Mouse (Mus musculus) spleen, postnatal 10 days (tissue): ENCODE results near the gene Gipc3.

Source experiments
- DNase-seq, 2 experiments: peaks; one replicate each; pipeline ENCODE4 v3.0.0; 2021 to 2022; ENCODE audit warnings: low spot score in 2 of 2

Gene Gipc3

DNA sequence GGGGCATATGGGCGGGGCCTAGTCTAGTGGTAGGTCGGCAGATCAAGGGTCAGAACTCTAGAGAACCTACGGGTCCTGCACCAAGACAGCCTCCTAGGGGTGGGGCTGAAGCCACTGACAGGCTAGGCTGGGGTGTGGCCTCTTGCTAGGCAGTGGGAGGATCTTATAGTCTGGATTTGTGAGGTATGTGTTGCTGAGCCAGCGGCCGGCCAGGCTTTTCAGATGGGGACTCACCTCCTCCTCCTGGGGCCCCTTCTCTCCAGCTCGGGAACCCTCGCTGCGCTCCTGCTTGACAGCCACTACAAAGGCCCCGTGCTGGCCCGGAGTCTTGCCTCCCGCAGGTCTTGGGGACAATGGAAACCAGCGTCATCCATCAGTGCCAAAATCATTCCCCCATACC is 6.1 kb upstream of the Gipc3 start:
- DNase-seq = peak; percentile 47 to 76

DNA sequence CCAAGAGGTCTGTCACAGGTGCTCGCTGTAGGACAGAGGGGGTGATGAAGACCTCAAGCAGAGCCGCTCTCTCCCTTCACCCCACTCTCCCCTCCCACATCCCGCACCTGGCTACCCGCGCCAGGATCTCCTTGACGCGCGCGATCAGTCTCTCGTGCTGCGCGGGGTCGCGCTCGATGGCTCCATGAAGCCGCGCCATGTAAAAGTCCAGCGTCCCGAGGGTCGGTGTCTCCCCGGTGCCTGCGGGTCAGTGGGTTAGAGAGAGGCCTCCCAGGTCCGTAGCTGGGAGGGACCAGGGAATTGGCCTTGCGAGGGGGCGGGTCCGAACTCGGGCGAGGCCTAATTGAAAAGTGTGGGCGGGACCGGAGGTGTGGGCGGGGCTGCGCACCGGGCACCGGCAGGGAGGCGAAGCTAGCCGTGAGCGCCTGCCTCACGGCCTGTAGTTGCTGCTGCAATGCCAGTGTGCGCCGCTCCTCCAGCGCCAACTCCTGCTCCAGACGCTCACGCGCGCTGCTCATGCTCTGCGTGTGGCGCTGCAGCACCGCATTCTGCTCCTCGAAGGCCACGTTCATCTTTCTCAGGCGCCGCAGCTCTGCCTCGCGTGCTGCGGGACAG is 3.5 kb upstream of the Gipc3 start:
- peak; percentile 51 to 84 for DNase-seq

DNA sequence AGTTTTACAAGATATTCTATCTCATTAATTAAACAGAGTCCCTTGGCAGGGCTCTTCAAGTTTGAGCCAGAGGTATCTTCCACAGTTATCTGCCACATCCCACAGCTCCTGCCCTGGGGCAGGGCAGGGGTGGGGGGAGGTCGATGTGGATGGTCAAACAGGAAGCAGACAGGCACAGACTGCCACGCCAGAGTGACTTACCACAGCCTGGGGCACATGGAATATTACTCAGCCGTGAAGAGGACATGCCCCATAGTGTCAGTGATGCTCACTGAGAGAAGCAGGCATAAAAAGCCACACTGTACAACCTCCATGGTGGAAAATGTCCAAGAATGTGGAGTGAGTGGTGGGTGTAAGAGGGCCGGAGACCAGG is 2.1 kb upstream of the Gipc3 start:
- no peak for DNase-seq

DNA sequence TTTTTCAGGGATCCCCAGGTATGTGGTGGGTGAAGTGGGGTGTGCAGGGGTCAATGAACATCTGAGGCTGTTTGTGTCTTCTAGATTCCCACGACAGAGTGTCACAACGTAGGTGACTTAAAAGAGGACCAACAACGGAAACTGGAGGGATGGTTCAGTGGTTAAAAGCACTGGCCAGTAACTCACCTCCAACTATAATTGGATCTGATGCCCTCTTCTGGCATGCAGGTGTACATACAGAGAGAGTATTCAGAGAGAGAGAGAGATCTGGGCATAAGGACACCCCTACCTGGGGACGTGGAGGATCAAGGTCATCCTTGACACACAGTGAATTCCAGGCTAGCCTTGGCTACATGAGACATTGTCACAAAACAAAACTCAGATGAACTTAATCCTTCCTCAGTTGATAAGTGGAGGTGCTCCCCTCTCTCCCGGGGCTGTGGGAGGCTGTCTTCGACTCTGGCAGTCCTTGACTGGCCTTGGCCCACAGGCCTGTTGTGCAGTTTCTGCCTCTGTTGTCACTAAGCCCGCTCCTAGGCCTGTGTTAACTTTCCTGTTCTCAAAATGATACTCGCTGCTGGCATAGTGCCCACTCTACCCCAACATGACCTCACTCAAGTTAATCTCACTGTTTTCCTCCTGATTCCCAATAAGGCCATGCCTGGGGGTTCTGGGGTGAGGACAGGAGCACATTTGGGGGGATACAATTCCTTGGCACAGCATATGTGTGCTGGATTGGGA is 1.5 kb upstream of the Gipc3 start:
- peak in 1 of 2 experiments; percentile 44 for DNase-seq

DNA sequence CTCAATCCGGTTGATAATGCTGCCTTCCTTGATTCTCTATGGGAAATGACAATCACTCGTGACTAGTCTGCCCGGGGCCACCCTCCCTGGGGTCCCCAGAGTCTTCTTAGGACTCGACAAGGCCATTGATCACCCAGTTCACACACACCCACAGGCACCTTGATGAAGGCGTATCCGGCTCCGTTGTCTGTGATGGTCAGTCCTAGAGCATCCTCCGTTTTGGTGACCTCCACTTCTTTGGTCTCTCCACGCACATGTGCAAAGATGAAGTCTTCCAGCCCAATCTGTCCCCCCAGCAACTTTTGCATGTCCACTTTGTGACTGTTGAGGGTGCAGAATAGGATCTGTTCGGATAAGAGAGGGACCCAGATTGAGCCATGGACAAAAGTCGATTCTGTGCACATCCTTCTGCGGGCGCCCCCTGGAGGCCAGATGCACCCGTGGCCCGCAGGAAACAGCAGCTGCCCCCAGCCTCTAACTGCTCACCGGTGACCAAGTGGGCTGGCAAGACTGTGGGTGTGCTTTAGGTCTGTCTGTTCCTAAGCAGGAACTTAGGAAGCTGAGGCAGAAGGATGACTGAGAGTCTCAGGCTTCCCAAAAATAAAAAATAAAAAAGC is 1.6 kb downstream of the Gipc3 start:
- DNase-seq = peak; percentile 68 to 88

DNA sequence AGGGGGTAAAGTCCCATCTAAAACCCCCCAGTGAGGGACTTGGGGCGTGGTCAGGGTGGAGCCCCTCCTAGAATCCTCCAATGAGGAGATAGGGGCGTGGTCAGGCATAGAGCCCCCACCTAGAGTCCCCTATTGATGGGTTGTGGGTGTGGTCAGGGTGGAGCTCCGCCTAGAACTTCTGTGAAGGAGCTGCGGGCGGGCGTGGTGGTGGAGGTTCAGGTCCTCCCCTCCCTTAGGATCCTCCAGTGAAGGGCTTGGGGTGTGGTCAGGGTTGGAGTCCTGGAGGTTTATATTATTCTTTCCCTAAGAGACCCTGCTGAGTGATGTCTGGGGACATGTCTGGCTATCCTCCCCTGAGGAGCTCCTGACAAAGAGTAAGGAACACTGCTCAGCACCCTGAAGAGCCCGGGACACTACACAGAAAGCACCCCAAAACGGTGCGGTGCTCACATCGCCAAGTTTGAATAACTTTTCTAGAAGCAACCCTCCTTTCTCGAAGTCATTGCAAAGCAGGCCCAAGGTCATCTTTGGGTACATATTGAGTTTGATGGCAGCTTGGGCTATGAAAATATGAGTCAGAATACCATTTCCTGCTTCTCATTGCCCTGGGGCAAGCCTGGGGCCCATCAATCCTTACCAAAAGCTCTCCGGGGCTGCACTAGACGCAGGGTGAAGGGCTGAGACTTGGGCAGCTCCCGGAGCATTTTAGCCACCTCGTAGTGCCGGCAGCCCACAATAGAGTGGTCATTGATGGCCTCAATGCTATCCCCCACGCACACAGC is 2.3 kb downstream of the Gipc3 start:
- DNase-seq = no peak

DNA sequence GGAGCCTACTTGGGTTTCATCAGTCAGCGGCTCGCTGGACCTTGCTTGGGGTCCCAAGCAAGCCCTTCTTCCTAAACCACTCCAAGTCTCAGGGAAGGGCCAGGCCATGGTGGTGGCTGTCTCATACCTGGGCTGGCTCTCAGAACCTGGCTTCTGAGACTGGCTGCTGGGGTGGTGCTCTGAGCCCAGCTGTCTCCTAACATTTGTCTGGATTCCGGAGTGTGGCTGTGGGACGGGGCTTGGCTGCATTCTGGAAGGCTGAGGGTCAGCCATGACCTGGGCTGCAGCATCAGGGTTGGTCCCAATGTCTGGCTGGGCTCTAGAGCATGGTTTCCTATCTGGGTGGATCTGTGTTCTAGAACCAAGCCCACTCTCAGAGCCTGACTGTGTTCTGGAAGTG is 6.5 kb downstream of the Gipc3 start:
- DNase-seq = no peak

DNA sequence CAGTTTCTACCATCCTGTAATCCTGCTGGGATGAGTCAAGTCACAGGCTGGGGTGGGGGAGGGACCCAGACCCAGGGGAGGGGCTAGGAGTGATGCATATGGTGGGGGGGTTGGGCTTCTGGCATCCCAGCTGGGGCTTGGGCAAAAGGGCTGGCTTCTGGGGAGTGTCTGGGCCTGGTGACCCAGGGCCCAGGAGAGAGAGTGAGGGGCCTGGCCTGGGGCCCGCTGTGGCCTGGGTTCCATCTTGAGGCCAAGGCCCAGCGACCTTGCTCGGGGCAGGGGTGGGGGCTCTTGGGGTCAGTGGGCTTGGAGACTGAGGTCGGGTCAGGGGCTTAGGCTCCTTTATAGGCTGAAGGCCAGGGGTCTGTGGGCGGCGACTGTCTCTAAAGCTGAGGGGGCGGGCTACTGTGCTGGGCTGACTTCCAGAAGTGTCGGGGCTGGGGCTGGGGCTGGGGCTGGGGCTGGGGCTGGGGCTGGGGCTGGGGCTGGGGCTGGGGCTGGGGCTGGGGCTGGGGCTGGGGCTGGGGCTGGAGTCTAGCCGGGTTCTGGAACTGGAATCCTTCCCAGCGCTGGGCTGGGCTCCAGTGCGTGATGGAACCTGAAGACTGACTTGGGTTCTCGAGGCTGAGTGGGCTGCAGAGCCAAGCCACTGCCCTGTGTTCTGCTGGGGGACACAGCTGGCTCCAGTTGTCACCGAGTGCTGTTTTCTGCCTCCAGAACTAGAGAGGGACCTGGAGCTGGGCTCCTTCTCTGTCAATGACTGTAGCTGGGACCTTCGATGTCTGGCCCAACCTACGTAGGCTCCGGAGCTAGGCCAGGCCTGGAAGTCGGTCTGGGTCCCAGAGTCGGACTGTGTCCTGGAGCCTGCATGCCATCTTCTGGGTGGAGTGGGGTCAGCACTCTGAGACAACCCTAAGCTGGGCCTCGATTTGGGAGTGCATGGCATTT is 7.4 kb downstream of the Gipc3 start:
- DNase-seq = no peak

DNA sequence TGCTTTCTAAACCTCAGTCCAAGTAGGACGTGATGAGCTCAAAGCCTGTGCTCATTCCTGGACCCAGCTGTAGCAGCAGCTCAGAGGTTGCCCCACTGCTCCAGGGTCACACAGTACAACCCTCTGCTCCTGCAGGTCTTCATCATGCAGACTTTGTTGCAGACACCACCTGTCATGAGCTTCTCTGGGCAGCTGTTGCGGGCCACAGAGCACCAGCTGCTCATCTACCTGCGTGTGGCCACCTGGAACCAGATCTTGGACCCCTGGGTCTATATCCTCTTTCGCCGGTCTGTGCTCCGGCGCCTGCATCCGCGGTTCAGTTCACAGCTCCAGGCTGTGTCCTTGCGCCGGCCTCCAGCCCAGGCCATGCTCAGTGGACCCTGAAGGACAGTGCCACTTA is 8.7 kb downstream of the Gipc3 start:
- no peak for DNase-seq

DNA sequence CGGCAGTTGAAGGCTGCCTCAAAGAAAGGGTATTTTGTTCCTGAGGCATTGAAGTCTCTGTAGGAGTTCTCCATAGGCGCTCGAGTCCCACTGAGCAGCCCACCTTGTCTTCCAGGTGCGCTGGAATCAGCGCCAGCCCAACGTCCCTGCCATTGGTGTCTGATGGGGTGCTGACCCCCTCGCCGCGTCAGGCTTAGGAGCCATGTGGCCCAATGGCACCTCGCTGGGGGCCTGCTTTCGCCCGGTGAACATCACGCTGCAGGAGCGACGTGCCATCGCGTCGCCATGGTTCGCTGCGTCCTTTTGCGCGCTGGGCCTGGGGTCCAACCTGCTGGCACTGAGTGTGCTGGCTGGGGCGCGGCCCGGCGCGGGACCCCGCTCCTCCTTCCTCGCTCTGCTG is 10.8 kb downstream of the Gipc3 start:
- DNase-seq = no peak

DNA sequence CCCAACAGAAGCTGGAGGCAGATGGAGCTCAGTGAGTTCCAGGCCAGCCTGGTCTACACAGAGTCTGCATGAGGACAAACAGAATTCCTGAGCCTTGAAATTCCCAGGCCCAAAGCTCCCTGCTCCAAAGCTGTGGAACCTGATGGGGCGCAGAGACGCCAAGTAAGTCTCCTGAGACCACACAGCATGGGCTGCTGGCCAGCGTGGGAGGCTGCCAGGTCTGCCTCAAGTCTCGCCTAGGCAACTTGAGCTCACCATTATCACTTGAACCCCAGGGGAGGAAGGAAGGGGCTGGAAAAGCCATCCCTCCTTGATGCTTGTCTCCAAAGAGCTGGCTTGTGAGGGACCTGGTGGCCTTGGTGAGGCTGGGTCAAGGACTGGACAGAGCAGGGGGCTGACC is 13.1 kb downstream of the Gipc3 start:
- peak in 1 of 2 experiments; percentile 28 for DNase-seq

DNA sequence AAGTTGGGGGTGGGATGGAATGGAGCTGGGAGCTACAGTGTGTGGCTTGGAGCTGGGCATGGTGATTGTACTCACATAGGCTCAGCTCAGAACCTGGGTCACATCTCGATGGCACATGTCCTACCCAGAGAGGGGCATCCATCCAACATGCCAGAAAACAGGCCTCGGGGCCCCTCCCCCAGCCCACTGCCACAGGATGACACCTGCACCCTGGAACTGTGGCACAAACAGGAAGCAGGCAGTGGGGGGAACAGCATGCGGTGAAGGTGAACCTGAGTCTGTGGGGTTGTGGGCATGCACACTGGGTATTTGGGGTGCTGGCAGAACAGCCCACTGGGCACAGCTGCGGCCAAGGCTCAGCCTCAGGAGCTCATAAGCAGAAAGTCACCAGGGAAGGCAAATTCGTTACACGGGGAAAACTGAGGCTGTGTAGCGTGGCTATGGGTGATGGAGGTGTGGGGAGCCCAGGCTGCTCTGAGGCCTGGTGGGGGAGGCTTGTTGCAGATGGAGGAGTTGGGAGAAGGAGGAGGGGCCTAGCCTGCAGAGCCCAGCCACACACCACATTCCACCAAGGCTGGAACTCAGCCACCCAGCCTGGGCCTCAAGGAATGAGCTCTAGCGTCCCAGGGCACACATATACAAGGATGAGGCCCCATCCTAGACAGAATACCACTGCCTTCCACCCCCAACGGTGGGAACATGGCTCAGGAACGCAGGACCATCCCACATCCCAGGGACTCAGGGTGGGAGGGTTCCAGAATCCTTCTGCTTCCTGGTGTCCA is 13.7 kb downstream of the Gipc3 start:
- DNase-seq = peak in 1 of 2 experiments; percentile 64

DNA sequence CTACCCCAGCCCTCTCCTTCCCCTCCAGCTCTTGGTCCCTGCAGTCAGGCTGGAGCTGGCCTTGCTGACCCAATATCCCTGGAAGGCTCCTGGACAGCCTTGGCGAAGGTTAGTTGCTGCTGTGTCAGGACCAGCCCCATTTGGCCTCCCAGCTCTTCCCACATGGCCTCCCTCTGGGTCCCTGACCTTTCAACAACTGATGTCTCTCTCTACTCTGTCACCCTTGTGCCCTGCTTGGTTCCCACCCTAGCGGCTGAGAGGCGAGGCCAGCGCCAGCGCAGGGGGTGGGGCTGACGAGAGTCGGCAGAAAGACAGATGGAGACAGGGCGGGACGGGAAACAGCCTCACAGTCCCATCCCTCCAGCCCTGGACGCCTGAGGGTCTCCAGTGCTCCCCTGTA is 14.7 kb downstream of the Gipc3 start, which contains the start of gene Tbxa2r:
Gene Tbxa2r, plus strand, starts transcription at position 346 of the 400 bp plus-strand sequence.
- DNase-seq = peak in 1 of 2 experiments; percentile 74

DNA sequence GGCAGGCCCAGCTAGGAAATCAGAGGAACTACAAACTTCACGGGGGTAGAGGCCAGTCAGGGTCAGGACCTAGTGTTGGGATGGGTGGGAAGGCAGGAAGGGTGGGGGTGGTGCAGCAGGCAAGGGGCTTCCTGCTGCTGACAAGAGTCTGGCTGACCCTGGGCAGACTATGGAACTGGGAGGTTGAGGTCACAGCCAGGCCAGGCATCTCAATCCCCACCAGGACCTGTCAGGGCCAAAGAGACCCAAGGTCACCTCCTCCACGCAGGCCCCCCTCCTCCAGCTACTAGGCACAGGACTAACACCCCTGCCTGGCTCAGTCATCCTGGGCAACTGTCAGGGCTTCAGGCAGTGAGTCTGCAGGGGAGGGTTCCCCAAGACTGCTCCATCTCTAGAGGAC is 15.1 kb downstream of the Gipc3 start:
- peak in 1 of 2 experiments; percentile 31 for DNase-seq

DNA sequence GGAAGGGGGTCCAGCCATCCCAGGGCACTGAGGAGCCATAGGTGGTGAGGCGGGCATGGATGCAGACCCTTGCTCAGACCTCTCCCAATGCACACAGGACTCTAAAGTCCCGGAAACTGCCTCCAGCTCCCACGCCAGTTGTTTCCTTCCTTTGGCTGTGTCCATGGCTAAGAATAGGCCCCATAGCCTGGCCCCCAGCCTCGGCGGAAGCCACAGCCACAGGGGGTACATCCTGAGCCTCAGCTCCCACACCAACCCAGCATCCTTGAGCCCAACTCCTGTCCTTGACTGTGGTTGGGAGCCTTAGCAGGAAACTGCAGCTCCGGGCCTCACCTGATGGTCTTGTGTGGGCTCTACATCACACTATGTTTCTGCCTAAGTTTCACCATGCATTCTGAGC is 16.2 kb downstream of the Gipc3 start:
- DNase-seq = no peak

DNA sequence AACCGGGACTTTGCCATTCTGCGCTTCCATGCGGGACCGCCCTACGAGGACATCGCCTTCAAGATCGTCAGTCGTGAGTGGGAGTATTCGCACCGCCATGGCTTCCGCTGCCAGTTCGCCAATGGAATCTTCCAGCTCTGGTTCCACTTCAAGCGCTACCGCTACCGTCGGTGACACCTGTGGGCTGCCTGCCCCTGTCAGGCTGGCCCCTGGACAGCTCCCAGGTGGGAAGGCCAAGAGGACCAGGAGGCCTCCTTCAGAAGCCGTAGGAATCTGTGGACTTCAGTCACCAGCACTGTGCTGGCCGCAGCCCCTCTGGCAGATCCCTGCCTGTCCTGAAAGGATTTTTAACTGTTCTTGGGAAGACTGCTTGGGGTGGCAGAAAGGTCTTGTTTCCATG is 17.3 kb downstream of the Gipc3 start:
- DNase-seq = no peak

DNA sequence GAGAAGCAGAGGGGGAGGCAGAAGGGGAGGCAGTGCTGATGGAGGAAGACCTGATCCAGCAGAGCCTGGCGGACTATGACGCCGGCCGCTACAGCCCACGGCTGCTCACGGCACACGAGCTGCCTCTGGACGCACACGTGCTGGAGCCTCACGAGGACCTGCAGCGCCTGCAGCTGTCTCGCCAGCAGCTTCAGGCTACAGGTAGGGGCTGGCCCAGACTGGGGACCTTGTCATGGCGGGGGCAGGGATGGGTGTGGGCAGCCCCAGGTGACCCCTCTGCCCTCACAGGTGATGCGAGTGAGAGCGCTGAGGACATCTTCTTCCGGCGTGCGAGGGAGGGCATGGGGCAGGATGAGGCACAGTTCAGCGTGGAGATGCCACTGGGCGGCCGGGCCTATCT is 17.9 kb downstream of the Gipc3 start:
- DNase-seq = no peak

DNA sequence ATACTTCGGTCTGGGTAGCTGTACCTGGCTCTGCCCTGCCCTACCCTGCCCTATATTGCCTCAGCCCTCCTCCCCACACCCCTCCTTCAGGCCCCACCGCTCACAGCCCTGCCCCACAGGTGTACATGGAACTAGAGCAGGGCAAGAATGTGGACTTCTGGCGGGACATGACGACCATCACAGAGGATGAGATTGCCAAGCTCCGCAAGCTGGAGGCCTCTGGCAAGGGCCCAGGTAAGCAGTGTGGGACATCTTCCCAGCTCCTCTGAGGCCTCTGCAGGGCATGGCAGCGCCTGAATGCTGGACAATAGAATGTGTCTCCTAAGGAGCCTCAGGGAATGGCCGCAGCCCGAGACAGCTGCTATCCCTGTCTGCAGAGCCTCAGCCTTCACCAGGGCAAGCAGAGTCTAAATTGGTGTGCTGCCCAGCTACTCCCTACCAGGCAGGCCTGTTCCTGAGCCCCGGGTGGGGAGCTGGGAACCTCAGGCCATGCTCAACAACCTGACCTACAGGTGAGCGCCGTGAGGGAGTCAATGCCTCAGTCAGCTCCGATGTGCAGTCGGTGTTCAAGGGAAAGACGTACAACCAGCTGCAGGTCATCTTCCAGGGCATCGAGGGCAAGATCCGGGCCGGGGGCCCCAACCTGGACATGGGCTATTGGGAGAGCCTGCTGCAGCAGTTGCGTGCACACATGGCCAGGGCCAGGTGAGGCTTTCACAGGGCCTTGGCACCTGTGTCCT is 19.1 kb downstream of the Gipc3 start:
- no peak for DNase-seq

DNA sequence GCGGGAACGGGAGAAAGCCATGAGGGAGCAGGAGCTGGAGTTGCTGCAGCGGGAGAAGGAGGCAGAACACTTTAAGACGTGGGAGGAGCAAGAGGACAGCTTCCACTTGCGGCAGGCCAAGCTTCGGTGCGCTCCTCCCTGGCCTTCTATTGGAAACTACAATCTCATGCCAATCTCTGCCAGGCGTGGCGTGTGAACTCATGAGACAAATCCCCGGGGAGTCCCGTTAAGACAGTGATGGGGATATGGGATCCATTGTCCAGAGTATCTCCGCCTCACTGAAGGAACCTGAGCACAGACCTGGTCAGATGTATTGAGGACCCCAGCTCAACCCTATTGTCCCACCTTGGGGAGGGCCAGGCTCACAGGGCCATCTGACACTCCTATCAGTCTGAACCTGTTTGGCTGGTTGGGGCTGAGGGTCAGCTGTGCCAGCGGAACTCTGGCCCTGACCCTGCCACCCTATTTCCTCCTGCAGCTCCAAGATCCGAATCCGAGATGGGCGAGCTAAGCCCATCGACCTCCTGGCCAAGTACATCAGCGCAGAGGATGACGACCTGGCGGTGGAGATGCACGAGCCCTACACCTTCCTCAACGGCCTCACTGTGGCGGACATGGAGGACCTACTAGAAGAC is 19.8 kb downstream of the Gipc3 start:
- DNase-seq = no peak
